Mouse (Mus musculus): ENCODE results near the gene Tppp2. TPM values are rescaled to one million over a fixed set of nuclear protein-coding genes. Genes with fewer than 3 reads are reported as not detected.

Tppp2 gene
- polyA plus RNA-seq, 1 experiment from 2014 or later = not detected

DNA sequence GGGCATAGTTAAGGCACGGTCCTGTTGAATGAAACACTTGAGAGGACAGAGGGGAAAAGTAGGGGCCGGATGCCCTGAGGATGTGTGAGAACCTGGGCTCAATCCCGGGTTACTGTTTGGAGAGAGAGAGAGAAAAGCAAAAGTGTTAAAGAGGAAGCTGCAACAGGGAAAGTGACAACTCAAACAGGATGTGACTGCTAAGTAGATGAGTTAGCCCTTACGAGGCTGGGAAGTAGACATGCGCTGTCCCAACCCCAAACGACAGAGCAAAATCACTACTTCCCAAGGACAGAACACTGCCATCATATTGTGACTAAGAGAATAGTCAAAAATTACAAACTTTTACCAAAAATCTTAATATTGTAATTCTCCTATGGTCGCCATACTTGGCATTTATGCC, 24.0 kb downstream of the Tppp2 start:
- Histone ChIP-seq H3K27me3 (replicated peaks; ENCODE audit: control insufficient read depth, insufficient read depth, low read length) (no peaks in the 10 kb centered on the region), H3K4me3 (ENCODE audit: low read depth, low read length) (no peak overlapping the region), H3K36me3 (ENCODE audit: control insufficient read depth, insufficient read depth, low read length) (no peaks in the 10 kb centered on the region), H3K4me2 (no peak overlapping the region), H3K4me1 (replicated peaks; ENCODE audit: control insufficient read depth, insufficient read depth, low read length) (0 out of 2 replicates have a peak, but pooled peaks cover 7% of the 10 kb centered on the region), H3K9me3 (ENCODE audit: control insufficient read depth, low read length) (no peaks in the 10 kb centered on the region), H3K27ac (ENCODE audit: low read depth, low read length) (no peak overlapping the region), H3K9ac (ENCODE audit: low read depth, low read length) (no peak overlapping the region)
- ATAC-seq (replicated peaks; ENCODE audit: low FRiP score) = no peak
- 44% methylated on average over 7 of the region's 7 CpGs for WGBS
- DNase-seq (ENCODE audit: low spot score) = no peak

GRCm38 (mm10) chr14:51943336-51943735, 25.1 kb downstream of the Tppp2 start:
- H3K4me3 ChIP-seq (ENCODE audit: low read depth, low read length) = no peak overlapping the region
- H3K27me3 ChIP-seq (replicated peaks; ENCODE audit: control insufficient read depth, insufficient read depth, low read length) = no peaks in the 10 kb centered on the region
- DNase-seq (ENCODE audit: low spot score) (no peak), ATAC-seq (replicated peaks; ENCODE audit: low FRiP score) (no peak)
- no peaks in the 10 kb centered on the region for H3K9me3 ChIP-seq (ENCODE audit: control insufficient read depth, low read length)
- 0 out of 2 replicates have a peak, but pooled peaks cover 7% of the 10 kb centered on the region for H3K4me1 ChIP-seq (replicated peaks; ENCODE audit: control insufficient read depth, insufficient read depth, low read length)
- no peak overlapping the region for H3K27ac ChIP-seq (ENCODE audit: low read depth, low read length)
- no peak overlapping the region for H3K9ac ChIP-seq (ENCODE audit: low read depth, low read length)
- H3K4me2 ChIP-seq = no peak overlapping the region
- 75% methylated on average over 6 of the region's 6 CpGs for WGBS
- no peaks in the 10 kb centered on the region for H3K36me3 ChIP-seq (ENCODE audit: control insufficient read depth, insufficient read depth, low read length)

DNA sequence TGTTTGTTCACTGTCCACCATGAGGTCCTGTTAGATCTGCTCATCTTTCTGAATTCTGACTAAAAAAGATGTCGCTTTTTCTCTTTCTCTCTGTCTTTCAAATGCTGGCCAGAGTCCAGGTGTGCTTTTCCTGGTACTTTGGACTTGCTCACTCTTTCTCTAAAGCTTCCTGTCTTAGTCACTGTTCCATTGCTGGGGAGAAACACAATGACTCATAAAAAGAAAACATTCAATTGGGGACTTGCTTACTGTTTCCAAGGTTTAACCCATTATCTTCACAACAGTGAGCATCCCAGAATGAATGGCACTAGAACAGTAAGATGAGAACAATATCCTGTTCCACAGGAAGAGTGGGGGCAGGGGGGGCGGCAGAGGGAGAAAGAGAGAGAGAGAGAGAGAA, 42.1 kb downstream of the Tppp2 start:
- H3K4me2 ChIP-seq = no peak overlapping the region
- H3K4me1 ChIP-seq (replicated peaks; ENCODE audit: control insufficient read depth, insufficient read depth, low read length) = no peaks in the 10 kb centered on the region
- DNase-seq (ENCODE audit: low spot score) (no peak), ATAC-seq (replicated peaks; ENCODE audit: low FRiP score) (no peak)
- no peak overlapping the region for H3K9ac ChIP-seq (ENCODE audit: low read depth, low read length)
- no peak overlapping the region for H3K4me3 ChIP-seq (ENCODE audit: low read depth, low read length)
- H3K9me3 ChIP-seq (ENCODE audit: control insufficient read depth, low read length) = no peaks in the 10 kb centered on the region; the same call in 1 of the 2 replicates
- WGBS = 88% methylated on average over 2 of the region's 2 CpGs
- no peak overlapping the region for H3K27ac ChIP-seq (ENCODE audit: low read depth, low read length)
- no peaks in the 10 kb centered on the region for H3K27me3 ChIP-seq (replicated peaks; ENCODE audit: control insufficient read depth, insufficient read depth, low read length)
- H3K36me3 ChIP-seq (ENCODE audit: control insufficient read depth, insufficient read depth, low read length) = no peaks in the 10 kb centered on the region

DNA sequence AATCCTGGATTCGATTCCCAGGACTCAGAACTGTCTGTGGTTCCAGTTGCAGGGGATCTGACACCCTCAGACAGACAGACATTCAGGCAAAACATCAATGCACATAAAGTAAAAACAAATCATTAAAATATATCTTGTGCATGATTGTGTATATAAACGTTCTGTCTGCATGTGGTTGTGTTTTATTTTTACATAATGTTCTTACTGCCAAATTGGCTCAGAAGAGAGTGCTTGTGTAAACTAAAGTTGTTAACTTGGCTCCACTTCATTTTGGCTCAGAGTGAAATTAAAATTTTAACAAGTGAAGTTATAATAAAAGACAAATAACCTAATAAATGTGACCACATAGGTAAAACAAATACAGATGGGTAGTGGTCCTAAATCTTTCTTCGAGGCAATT, 49.2 kb downstream of the Tppp2 start:
- Histone ChIP-seq H3K36me3 (ENCODE audit: control insufficient read depth, insufficient read depth, low read length) (no peaks in the 10 kb centered on the region), H3K4me1 (replicated peaks; ENCODE audit: control insufficient read depth, insufficient read depth, low read length) (no peaks in the 10 kb centered on the region), H3K9ac (ENCODE audit: low read depth, low read length) (no peak overlapping the region), H3K27ac (ENCODE audit: low read depth, low read length) (no peak overlapping the region), H3K4me2 (no peak overlapping the region), H3K9me3 (ENCODE audit: control insufficient read depth, low read length) (no peaks in the 10 kb centered on the region), H3K4me3 (ENCODE audit: low read depth, low read length) (no peak overlapping the region), H3K27me3 (replicated peaks; ENCODE audit: control insufficient read depth, insufficient read depth, low read length) (no peaks in the 10 kb centered on the region)
- no peak for ATAC-seq (replicated peaks; ENCODE audit: low FRiP score)
- DNase-seq (ENCODE audit: low spot score) = no peak
- WGBS = 84% methylated on average over 3 of the region's 3 CpGs

Other genes starting within 250 kb of the Tppp2 start
- gene Gm17079, start 223.0 kb upstream of the Tppp2 start, polyA plus RNA-seq (2014; fragmentation: Nextera tagmentation; extraction: Ambion mirVana) = not detected in 2 replicates
- gene Gm5800, start 201.2 kb upstream of the Tppp2 start, polyA plus RNA-seq (2014; fragmentation: Nextera tagmentation; extraction: Ambion mirVana) = not detected in 2 replicates
- not detected in 2 replicates for gene Ang4, start 144.8 kb upstream of the Tppp2 start, polyA plus RNA-seq (2014; fragmentation: Nextera tagmentation; extraction: Ambion mirVana)
- not detected in 2 replicates for gene AY358078, start 118.4 kb upstream of the Tppp2 start, polyA plus RNA-seq (2014; fragmentation: Nextera tagmentation; extraction: Ambion mirVana)
- 7.6 and 13.2 TPM in 2 replicates for gene Ear6, start 64.7 kb upstream of the Tppp2 start, polyA plus RNA-seq (2014; fragmentation: Nextera tagmentation; extraction: Ambion mirVana)
- 32.5 and 42.6 TPM in 2 replicates for gene Mettl17, start 33.6 kb upstream of the Tppp2 start, polyA plus RNA-seq (2014; fragmentation: Nextera tagmentation; extraction: Ambion mirVana)
- 0.07 and 0.14 TPM in 2 replicates for gene Slc39a2, start 25.5 kb upstream of the Tppp2 start, polyA plus RNA-seq (2014; fragmentation: Nextera tagmentation; extraction: Ambion mirVana)
- gene Ndrg2, start 4.3 kb upstream of the Tppp2 start, polyA plus RNA-seq (2014; fragmentation: Nextera tagmentation; extraction: Ambion mirVana) = 19.2 and 21.5 TPM in 2 replicates
- not detected in 2 replicates for gene Rnase13, start 4.3 kb downstream of the Tppp2 start, polyA plus RNA-seq (2014; fragmentation: Nextera tagmentation; extraction: Ambion mirVana)
- gene Arhgef40, start 66.3 kb downstream of the Tppp2 start, polyA plus RNA-seq (2014; fragmentation: Nextera tagmentation; extraction: Ambion mirVana) = 50.7 and 61.8 TPM in 2 replicates
- gene Tmem253, start 97.2 kb downstream of the Tppp2 start, polyA plus RNA-seq (2014; fragmentation: Nextera tagmentation; extraction: Ambion mirVana) = 0.85 TPM in 1 of 2 replicates, not detected in the other
- 19.8 and 21.9 TPM in 2 replicates for gene Zfp219, start 102.3 kb downstream of the Tppp2 start, polyA plus RNA-seq (2014; fragmentation: Nextera tagmentation; extraction: Ambion mirVana)
- not detected in 2 replicates for gene Olfr221, start 124.0 kb downstream of the Tppp2 start, polyA plus RNA-seq (2014; fragmentation: Nextera tagmentation; extraction: Ambion mirVana)
- gene Hnrnpc, start 185.6 kb downstream of the Tppp2 start, polyA plus RNA-seq (2014; fragmentation: Nextera tagmentation; extraction: Ambion mirVana) = 698 and 737 TPM in 2 replicates
- gene Rpgrip1, start 192.3 kb downstream of the Tppp2 start, polyA plus RNA-seq (2014; fragmentation: Nextera tagmentation; extraction: Ambion mirVana) = 103 and 111 TPM in 2 replicates